Mouse (Mus musculus): ENCODE results near the gene Kdm6a. TPM values are rescaled to one million over a fixed set of nuclear protein-coding genes. Genes with fewer than 3 reads are reported as not detected.

Kdm6a gene
- total and polyA plus RNA-seq, 3 experiments: 15.7 to 56.2 (median 37.1) TPM

Other genes with a start within 250 kb of the Kdm6a start
- gene Dusp21, start 16.7 kb upstream of the Kdm6a start, total RNA-seq (2021): not detected
- gene Dusp21, start 16.7 kb upstream of the Kdm6a start, polyA plus RNA-seq (2012; rRNA removed): not detected in 2 replicates